Mouse (Mus musculus) limb, embryonic 12.5 days (tissue): ENCODE data around the gene 4833439L19Rik. TPM values are rescaled to one million over a fixed set of nuclear protein-coding genes. Genes with fewer than 3 reads are reported as not detected.
A peak's percentile ranks its signal among the peaks of the same experiment; 100 is the strongest.

Experiments used
- ATAC-seq: fragments of 200-750 bp; cut with Nextera tagmentation; 2 replicates; pipeline ENCODE4 v1.8.0; 2017; ENCODE audit warnings: low read depth, moderate TSS enrichment; ENCODE audit not compliant: insufficient number of reproducible peaks, insufficient read depth, low FRiP score, low TSS enrichment
- H3K27ac ChIP-seq: fragments of 300-500 bp; sonication (generic); 2 replicates; pipeline ENCODE4 v1.5.1; 2016; ENCODE audit warnings: mild to moderate bottlenecking, moderate library complexity
- H3K27me3 ChIP-seq: fragments of 300-500 bp; sonication (generic); 2 replicates; pipeline ENCODE4 v1.6.1; 2016; ENCODE audit warnings: mild to moderate bottlenecking, moderate library complexity
- H3K36me3 ChIP-seq: fragments of 300-500 bp; sonication (generic); 2 replicates; pipeline ENCODE4 v1.6.1; 2016; ENCODE audit warnings: mild to moderate bottlenecking, moderate library complexity
- H3K4me1 ChIP-seq: fragments of 300-500 bp; sonication (generic); replicated peaks from 2 replicates; pipeline ENCODE4 v1.6.1; 2016
- H3K4me2 ChIP-seq: fragments of 300-500 bp; sonication (generic); 2 replicates; pipeline ENCODE4 v1.6.1; 2016; ENCODE audit warnings: mild to moderate bottlenecking, moderate library complexity
- H3K4me3 ChIP-seq: fragments of 300-500 bp; sonication (generic); replicated peaks from 2 replicates; pipeline ENCODE4 v1.5.1; 2016; ENCODE audit warnings: mild to moderate bottlenecking
- H3K9ac ChIP-seq: fragments of 300-500 bp; sonication (generic); replicated peaks from 2 replicates; pipeline ENCODE4 v1.6.1; 2016; ENCODE audit warnings: mild to moderate bottlenecking, moderate library complexity
- H3K9me3 ChIP-seq: fragments of 300-500 bp; sonication (generic); 2 replicates; pipeline ENCODE4 v1.6.1; 2016; ENCODE audit warnings: mild to moderate bottlenecking, moderate library complexity
- WGBS: fragments of 180-500 bp; shearing (Covaris S2); methylation state at CpG from one replicate; pipeline ENCODE4 v1.1.7; 2016; 5-methylcytosine and 5-hydroxymethylcytosine counted together
- polyA plus RNA-seq: library from polyadenylated mRNA; unstranded; fragments of >200 nt; fragmentation: Nextera tagmentation; extraction: Ambion mirVana; gene quantifications from 2 replicates; pipeline ENCODE4 v1.2.1, GENCODE M21; 2016

Gene 4833439L19Rik
- polyA plus RNA-seq, 1 experiment from 2014 or later = 151 TPM

- no peak overlapping the region for H3K4me3 ChIP-seq
- H3K9me3 ChIP-seq = no peaks in the 10 kb centered on the region
- no peaks in the 10 kb centered on the region for H3K27me3 ChIP-seq
- no peak overlapping the region for H3K9ac ChIP-seq
- 0 out of 2 replicates have a peak overlapping the region, but pooled peaks have one; percentile 17 for H3K27ac ChIP-seq
- ATAC-seq = no peak
- no peak overlapping the region for H3K4me2 ChIP-seq
- no peaks in the 10 kb centered on the region for H3K4me1 ChIP-seq
- 81% methylated on average over 10 of the region's 10 CpGs for WGBS
- peaks cover 99% of the 10 kb centered on the region for H3K36me3 ChIP-seq
Observed at GRCm38 (mm10) chr13:54582126-54582525, 16.9 kb upstream of the 4833439L19Rik start.

GRCm38 (mm10) chr13:54581385-54581784, 16.1 kb upstream of the 4833439L19Rik start:
- Histone ChIP-seq H3K36me3 (peaks cover 100% of the 10 kb centered on the region), H3K27me3 (no peaks in the 10 kb centered on the region), H3K4me1 (peaks cover under 1% of the 10 kb centered on the region; the same call in 1 of the 2 replicates), H3K9ac (no peak overlapping the region), H3K4me3 (no peak overlapping the region), H3K27ac (no peak overlapping the region), H3K4me2 (no peak overlapping the region), H3K9me3 (no peaks in the 10 kb centered on the region)
- 81% methylated on average over 2 of the region's 2 CpGs for WGBS
- no peak for ATAC-seq

GRCm38 (mm10) chr13:54577652-54578507, 12.6 kb upstream of the 4833439L19Rik start:
- Histone ChIP-seq H3K27ac (no peak overlapping the region), H3K9me3 (no peaks in the 10 kb centered on the region), H3K27me3 (peaks cover 6% of the 10 kb centered on the region), H3K4me2 (no peak overlapping the region), H3K9ac (no peak overlapping the region), H3K4me3 (no peak overlapping the region), H3K4me1 (peaks cover 9% of the 10 kb centered on the region), H3K36me3 (peaks cover 70% of the 10 kb centered on the region)
- ATAC-seq = no peak
- WGBS = 90% methylated on average over 21 of the region's 21 CpGs

GRCm38 (mm10) chr13:54575489-54575888, 10.3 kb upstream of the 4833439L19Rik start:
- Histone ChIP-seq H3K27ac (peak overlapping the region; percentile 85), H3K27me3 (peaks cover 9% of the 10 kb centered on the region)
- 3% methylated on average over 19 of the region's 19 CpGs for WGBS

GRCm38 (mm10) chr13:54574854-54575481, 9.7 kb upstream of the 4833439L19Rik start, which contains the start of gene Arl10:
Arl10 (plus strand) TSS chr13:54575015.
- Histone ChIP-seq H3K4me3 (peak within 1 kb of the TSS; percentile 93), H3K4me2 (peak within 1 kb of the TSS; percentile 91), H3K9ac (peak within 1 kb of the TSS; percentile 91), H3K9me3 (no peaks in the 10 kb centered on the region), H3K36me3 (peaks cover 40% of the 10 kb centered on the region), H3K4me1 (peaks cover 9% of the 10 kb centered on the region), H3K27me3 (peaks cover 9% of the 10 kb centered on the region), H3K27ac (peak within 1 kb of the TSS; percentile 85)
- peak; percentile 89 for ATAC-seq
- under 1% methylated on average over 55 of the region's 55 CpGs for WGBS

More at GRCm38 (mm10) chr13:54575489-54575888, 10.3 kb upstream of the 4833439L19Rik start:
- H3K4me1 ChIP-seq = peaks cover 9% of the 10 kb centered on the region
- H3K36me3 ChIP-seq = peaks cover 46% of the 10 kb centered on the region
- peak overlapping the region; percentile 91 for H3K9ac ChIP-seq
- ATAC-seq = no peak
- H3K4me3 ChIP-seq = peak overlapping the region; percentile 93
- H3K9me3 ChIP-seq = no peaks in the 10 kb centered on the region
- peak overlapping the region; percentile 91 for H3K4me2 ChIP-seq

- 84% methylated on average over 4 of the region's 4 CpGs for WGBS
- no peak overlapping the region for H3K4me3 ChIP-seq
- ATAC-seq = no peak
- H3K27me3 ChIP-seq = peaks cover 9% of the 10 kb centered on the region
- no peak overlapping the region for H3K4me2 ChIP-seq
- H3K9me3 ChIP-seq = no peaks in the 10 kb centered on the region
- no peak overlapping the region for H3K9ac ChIP-seq
- H3K4me1 ChIP-seq = peaks cover 9% of the 10 kb centered on the region
- H3K27ac ChIP-seq = no peak overlapping the region
- H3K36me3 ChIP-seq = peaks cover 17% of the 10 kb centered on the region
Observed at GRCm38 (mm10) chr13:54572621-54573020, 7.4 kb upstream of the 4833439L19Rik start.

GRCm38 (mm10) chr13:54571637-54572036, 6.4 kb upstream of the 4833439L19Rik start:
- no peak overlapping the region for H3K4me2 ChIP-seq
- peaks cover 9% of the 10 kb centered on the region for H3K27me3 ChIP-seq
- no peak for ATAC-seq
- no peak overlapping the region for H3K9ac ChIP-seq
- H3K27ac ChIP-seq = 0 out of 2 replicates have a peak overlapping the region, but pooled peaks have one; percentile 41
- H3K4me3 ChIP-seq = no peak overlapping the region
- H3K4me1 ChIP-seq = peaks cover 9% of the 10 kb centered on the region
- WGBS = 39% methylated on average over 2 of the region's 2 CpGs
- H3K9me3 ChIP-seq = no peaks in the 10 kb centered on the region
- H3K36me3 ChIP-seq = peaks cover 7% of the 10 kb centered on the region; the same call in 1 of the 2 replicates

GRCm38 (mm10) chr13:54570736-54571135, 5.5 kb upstream of the 4833439L19Rik start:
- 74% methylated on average over 4 of the region's 4 CpGs for WGBS
- H3K36me3 ChIP-seq = no peaks in the 10 kb centered on the region
- peaks cover 1% of the 10 kb centered on the region for H3K4me1 ChIP-seq
- H3K4me2 ChIP-seq = no peak overlapping the region
- no peak overlapping the region for H3K4me3 ChIP-seq
- H3K27me3 ChIP-seq = peaks cover 9% of the 10 kb centered on the region
- no peak overlapping the region for H3K27ac ChIP-seq
- ATAC-seq = no peak
- H3K9me3 ChIP-seq = no peaks in the 10 kb centered on the region
- no peak overlapping the region for H3K9ac ChIP-seq

GRCm38 (mm10) chr13:54569282-54569681, 4.0 kb upstream of the 4833439L19Rik start:
- ATAC-seq = no peak
- Histone ChIP-seq H3K9me3 (no peaks in the 10 kb centered on the region), H3K9ac (no peak overlapping the region), H3K27ac (no peak overlapping the region), H3K36me3 (no peaks in the 10 kb centered on the region), H3K27me3 (peaks cover 9% of the 10 kb centered on the region), H3K4me2 (no peak overlapping the region), H3K4me1 (peaks cover 2% of the 10 kb centered on the region), H3K4me3 (no peak overlapping the region)
- WGBS = 46% methylated on average over 1 of the region's 1 CpGs

GRCm38 (mm10) chr13:54568380-54568779, 3.1 kb upstream of the 4833439L19Rik start:
- ATAC-seq = no peak
- no peak overlapping the region for H3K27ac ChIP-seq
- WGBS = 44% methylated on average over 5 of the region's 5 CpGs
- no peak overlapping the region for H3K4me2 ChIP-seq
- H3K27me3 ChIP-seq = peaks cover 6% of the 10 kb centered on the region
- H3K36me3 ChIP-seq = 0 out of 2 replicates have a peak, but pooled peaks cover 4% of the 10 kb centered on the region
- H3K9me3 ChIP-seq = no peaks in the 10 kb centered on the region
- H3K9ac ChIP-seq = no peak overlapping the region
- peaks cover 7% of the 10 kb centered on the region for H3K4me1 ChIP-seq
- no peak overlapping the region for H3K4me3 ChIP-seq
